9 mouse cellular contexts compared by ENCODE assay signal in the genomic region with DNA sequence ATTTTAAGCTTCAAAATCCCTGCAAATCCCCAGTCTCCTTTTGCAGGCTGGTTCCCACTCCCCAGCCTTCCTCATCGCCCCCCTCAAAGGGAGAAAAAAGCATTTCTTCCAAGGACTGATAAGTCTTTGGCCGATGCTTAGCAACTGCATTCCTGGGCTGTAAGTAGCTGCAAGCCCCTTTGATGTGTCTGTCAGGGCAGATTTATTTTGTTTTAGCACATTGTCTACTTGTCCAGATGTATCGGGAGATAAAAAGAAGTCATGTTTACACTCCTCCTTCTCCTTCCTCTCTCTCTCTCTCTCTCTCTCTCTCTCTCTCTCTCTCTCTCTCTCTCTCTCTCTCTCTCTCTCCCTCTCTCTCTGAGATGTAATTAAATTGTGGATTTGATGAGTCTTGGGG.
DNase-seq lines count a peak whose midpoint lies in the region; ATAC-seq and TF ChIP-seq lines count a peak whose summit lies in the region.
"Had no signal": no experiment of that assay in that cellular context is flagged by ENCODE, and none has a peak within 500 bp of the region (broad histone marks: within the 10 kb centered on the region; RNA-seq: fewer than 3 reads in every experiment).

No protein-coding gene starts in this region.

- no peak for ATAC-seq in kidney, postnatal 0 days (replicated peaks; ENCODE audit: low FRiP score, low read depth)
- no peak for ATAC-seq in hindbrain, postnatal 0 days
- ATAC-seq in neural tube, embryonic 15.5 days (ENCODE audit: low FRiP score): no peak
- no peak for ATAC-seq in monocyte, adult 5-6 weeks (replicated peaks; ENCODE audit: insufficient number of reproducible peaks, low FRiP score, low TSS enrichment, poor library complexity, severe bottlenecking)

- H3K36me3 ChIP-seq in kidney, postnatal 0 days (ENCODE audit: insufficient read depth, low read length): no peaks in the 10 kb centered on the region
- no peaks in the 10 kb centered on the region for H3K36me3 ChIP-seq in hindbrain, postnatal 0 days (ENCODE audit: insufficient read depth, low read length)
- H3K36me3 ChIP-seq in neural tube, embryonic 15.5 days: no peaks in the 10 kb centered on the region

- H3K27me3 ChIP-seq in kidney, postnatal 0 days (ENCODE audit: insufficient read depth, low read length): no peaks in the 10 kb centered on the region
- H3K27me3 ChIP-seq in hindbrain, postnatal 0 days (ENCODE audit: insufficient read depth, low read length): no peaks in the 10 kb centered on the region
- H3K27me3 ChIP-seq in neural tube, embryonic 15.5 days (replicated peaks): peaks cover 10% of the 10 kb centered on the region; the same call in 1 of the 2 replicates

- no peak for TF ChIP-seq CTCF in kidney, postnatal 0 days (IDR thresholded peaks at IDR 0.05; ENCODE audit: low read depth)
- TF ChIP-seq CTCF in hindbrain, postnatal 0 days (IDR thresholded peaks at IDR 0.05; ENCODE audit: low read depth): no peak

- peak overlapping the region; percentile 41; the same call in 1 of the 2 replicates for H3K9ac ChIP-seq in kidney, postnatal 0 days (ENCODE audit: low read depth, low read length)
- no peak overlapping the region for H3K9ac ChIP-seq in hindbrain, postnatal 0 days (replicated peaks; ENCODE audit: low read length)
- H3K9ac ChIP-seq in neural tube, embryonic 15.5 days (replicated peaks): no peak overlapping the region

- peaks cover 25% of the 10 kb centered on the region for H3K4me1 ChIP-seq in kidney, postnatal 0 days (replicated peaks; ENCODE audit: insufficient read depth, low read length)
- H3K4me1 ChIP-seq in hindbrain, postnatal 0 days (ENCODE audit: insufficient read depth, low read length): peaks cover 6% of the 10 kb centered on the region
- peaks cover 25% of the 10 kb centered on the region for H3K4me1 ChIP-seq in neural tube, embryonic 15.5 days

- H3K4me3 ChIP-seq in kidney, postnatal 0 days (replicated peaks; ENCODE audit: low read depth, low read length): no peak overlapping the region
- H3K4me3 ChIP-seq in hindbrain, postnatal 0 days (ENCODE audit: low read length): no peak overlapping the region
- no peak overlapping the region for H3K4me3 ChIP-seq in neural tube, embryonic 15.5 days (replicated peaks)

- H3K27ac ChIP-seq in kidney, postnatal 0 days: peak overlapping the region; percentile 86
- H3K27ac ChIP-seq in hindbrain, postnatal 0 days: no peak overlapping the region
- no peak overlapping the region for H3K27ac ChIP-seq in neural tube, embryonic 15.5 days (replicated peaks)

- H3K4me2 ChIP-seq in kidney, postnatal 0 days (ENCODE audit: low read length): peak overlapping the region; percentile 50; the same call in 1 of the 2 replicates
- H3K4me2 ChIP-seq in hindbrain, postnatal 0 days (ENCODE audit: low read depth, low read length): peak overlapping the region; percentile 59; the same call in 1 of the 2 replicates
- H3K4me2 ChIP-seq in neural tube, embryonic 15.5 days: peak overlapping the region; percentile 55; the same call in 1 of the 2 replicates

- no peaks in the 10 kb centered on the region for H3K9me3 ChIP-seq in kidney, postnatal 0 days (replicated peaks; ENCODE audit: low read length)
- no peaks in the 10 kb centered on the region for H3K9me3 ChIP-seq in hindbrain, postnatal 0 days (ENCODE audit: low read length)
- no peaks in the 10 kb centered on the region for H3K9me3 ChIP-seq in neural tube, embryonic 15.5 days (replicated peaks)

- peak; percentile 37 for DNase-seq in adrenal gland, postnatal 14 days
- no peak for DNase-seq in adrenal gland, postnatal 25 days
- DNase-seq in kidney, postnatal 0 days (ENCODE audit: low spot score): peak; percentile 91
- DNase-seq in kidney, postnatal 36 days: no peak
- no peak for DNase-seq in hindbrain, postnatal 0 days (ENCODE audit: low spot score)
- no peak for DNase-seq in frontal cortex, postnatal 10 days (ENCODE audit: low spot score in 2 of 2)
- DNase-seq: cerebellum, adult 8-10 months had no signal

- 13% methylated on average over 3 of the region's 3 CpGs for WGBS in kidney, postnatal 0 days
- WGBS in hindbrain, postnatal 0 days: 13% methylated on average over 3 of the region's 3 CpGs
- WGBS in neural tube, embryonic 15.5 days: 4% methylated on average over 3 of the region's 3 CpGs

Comparison
In these comparisons a context has a peak if more than half of its experiments do, and no peak if none do; other contexts are left out.
1. DNase-seq: peak in adrenal gland, postnatal 14 days (single experiment) and kidney, postnatal 0 days (single experiment); none in adrenal gland, postnatal 25 days (single experiment), kidney, postnatal 36 days (0 of 2), hindbrain, postnatal 0 days (single experiment) and frontal cortex, postnatal 10 days (0 of 2).
2. Peak in every context shown above with its lines, with median percentiles within 50 percentile points of each other: H3K4me2 ChIP-seq.